Mouse (Mus musculus): ENCODE measurements around the gene Itgb6.

Itgb6 gene

DNA sequence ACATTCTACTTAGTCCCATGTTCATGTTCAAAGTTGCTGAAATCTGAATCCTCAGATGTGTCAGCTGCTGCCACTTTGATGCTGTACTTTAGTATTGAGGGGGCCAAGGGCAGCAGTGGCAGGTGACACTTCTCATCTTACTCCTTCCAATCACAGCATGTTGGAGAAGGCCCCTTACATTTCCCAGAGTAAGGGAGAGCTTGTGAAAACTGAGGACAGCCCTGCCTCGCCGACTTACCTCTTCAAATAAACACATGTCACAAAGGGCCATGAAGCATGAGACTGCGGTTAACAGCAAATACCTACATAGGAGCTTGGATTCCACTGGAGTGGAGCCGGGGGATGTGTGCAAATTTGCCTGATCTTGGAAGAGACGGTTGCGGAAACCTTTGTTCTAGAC is 86.4 kb downstream of the Itgb6 start:
- H3K27me3 ChIP-seq (ENCODE audit: control insufficient read depth, insufficient read depth, low read length, poor library complexity, severe bottlenecking) = no peaks in the 10 kb centered on the region
- no peak for DNase-seq (ENCODE audit: low read depth, low spot score)
- no peaks in the 10 kb centered on the region for H3K36me3 ChIP-seq (ENCODE audit: control insufficient read depth, insufficient read depth, low read length, poor library complexity, severe bottlenecking)

DNA sequence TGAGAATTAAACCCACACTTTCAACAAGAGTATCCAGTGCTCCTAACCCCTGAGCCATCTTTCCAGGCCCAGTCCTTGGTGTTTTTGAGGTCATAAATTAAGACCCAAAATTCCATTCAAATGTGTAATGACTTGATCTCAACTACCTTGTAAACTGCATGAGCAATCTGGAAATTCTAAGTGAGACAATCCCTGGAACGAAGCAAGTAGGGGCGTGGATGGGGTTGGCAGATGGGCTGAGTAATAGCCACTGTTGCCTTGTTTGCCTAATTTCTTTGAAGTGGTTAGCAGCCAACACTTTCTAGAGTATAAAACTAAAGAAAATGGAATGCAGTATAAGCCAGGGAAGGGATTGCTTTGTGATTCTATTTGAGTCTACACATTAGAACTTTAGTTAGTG is 89.7 kb downstream of the Itgb6 start:
- no peaks in the 10 kb centered on the region for H3K27me3 ChIP-seq (ENCODE audit: control insufficient read depth, insufficient read depth, low read length, poor library complexity, severe bottlenecking)
- H3K36me3 ChIP-seq (ENCODE audit: control insufficient read depth, insufficient read depth, low read length, poor library complexity, severe bottlenecking) = no peaks in the 10 kb centered on the region
- no peak for DNase-seq (ENCODE audit: low read depth, low spot score)

DNA sequence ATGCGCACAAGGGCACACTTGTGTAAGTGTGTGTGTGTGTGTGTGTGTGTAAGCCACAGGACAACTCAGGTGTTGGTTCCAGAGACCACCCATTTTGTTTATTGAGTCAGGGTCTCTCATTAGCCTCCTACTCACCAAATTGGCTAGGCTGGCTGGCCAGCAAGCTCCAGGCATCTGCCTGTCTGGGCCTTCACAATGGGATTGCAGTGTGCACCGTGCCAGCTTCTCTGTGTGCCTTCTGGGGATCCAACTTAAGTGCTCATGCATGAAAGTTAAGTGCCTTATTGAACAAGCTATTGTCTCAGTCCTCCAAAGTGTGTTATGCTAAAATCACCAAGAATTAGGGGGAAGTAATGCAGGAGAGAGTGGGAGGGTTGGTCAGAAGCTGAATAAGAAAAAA is 92.1 kb downstream of the Itgb6 start:
- H3K36me3 ChIP-seq (ENCODE audit: control insufficient read depth, insufficient read depth, low read length, poor library complexity, severe bottlenecking) = no peaks in the 10 kb centered on the region
- DNase-seq (ENCODE audit: low read depth, low spot score) = no peak

DNA sequence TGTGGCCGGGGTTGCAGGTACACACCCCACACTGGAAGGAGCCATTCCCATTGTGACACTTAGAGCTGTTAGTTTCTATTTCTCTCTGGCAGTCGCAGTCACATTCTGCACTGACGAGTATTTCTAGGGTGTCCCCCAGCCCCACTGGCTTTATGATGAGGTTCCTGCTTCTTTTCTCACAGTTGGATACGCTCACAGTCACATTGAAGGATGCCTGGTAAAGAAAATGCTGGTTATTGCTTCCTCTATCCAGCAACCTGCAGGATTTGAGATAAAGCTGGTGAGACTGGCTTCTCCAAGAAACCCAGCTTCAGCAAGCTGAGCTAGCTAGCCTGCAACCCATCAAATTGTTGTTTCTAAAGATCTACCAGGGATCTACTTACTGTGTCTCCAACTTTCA is 94.5 kb downstream of the Itgb6 start:
- H3K27me3 ChIP-seq (ENCODE audit: control insufficient read depth, insufficient read depth, low read length, poor library complexity, severe bottlenecking) = no peaks in the 10 kb centered on the region
- H3K36me3 ChIP-seq (ENCODE audit: control insufficient read depth, insufficient read depth, low read length, poor library complexity, severe bottlenecking) = no peaks in the 10 kb centered on the region
- DNase-seq (ENCODE audit: low read depth, low spot score) = no peak

More for the DNA sequence above, 92.1 kb downstream of the Itgb6 start:
- no peaks in the 10 kb centered on the region for H3K27me3 ChIP-seq (ENCODE audit: control insufficient read depth, insufficient read depth, low read length, poor library complexity, severe bottlenecking)

DNA sequence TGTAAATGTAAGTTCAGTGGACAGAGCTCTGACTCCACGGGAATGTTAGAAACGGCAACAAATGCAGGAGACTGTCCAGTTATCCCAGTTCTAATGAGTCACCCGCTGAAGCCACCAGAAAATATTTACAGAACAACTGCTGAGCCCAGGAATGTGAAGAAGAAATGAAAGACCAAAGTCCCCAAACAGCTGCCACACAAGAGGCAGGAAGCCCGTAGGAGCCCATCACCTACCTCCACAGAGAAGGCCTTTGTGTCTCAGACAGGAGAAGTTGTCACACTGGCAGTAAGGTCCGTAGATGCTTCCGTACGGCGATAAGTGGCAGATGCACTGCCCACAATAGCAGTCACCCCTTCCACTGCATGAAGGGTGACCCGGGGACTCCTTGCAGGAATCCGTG is 94.9 kb downstream of the Itgb6 start:
- Histone ChIP-seq H3K36me3 (ENCODE audit: control insufficient read depth, insufficient read depth, low read length, poor library complexity, severe bottlenecking) (no peaks in the 10 kb centered on the region), H3K27me3 (ENCODE audit: control insufficient read depth, insufficient read depth, low read length, poor library complexity, severe bottlenecking) (no peaks in the 10 kb centered on the region)
- DNase-seq (ENCODE audit: low read depth, low spot score) = no peak

DNA sequence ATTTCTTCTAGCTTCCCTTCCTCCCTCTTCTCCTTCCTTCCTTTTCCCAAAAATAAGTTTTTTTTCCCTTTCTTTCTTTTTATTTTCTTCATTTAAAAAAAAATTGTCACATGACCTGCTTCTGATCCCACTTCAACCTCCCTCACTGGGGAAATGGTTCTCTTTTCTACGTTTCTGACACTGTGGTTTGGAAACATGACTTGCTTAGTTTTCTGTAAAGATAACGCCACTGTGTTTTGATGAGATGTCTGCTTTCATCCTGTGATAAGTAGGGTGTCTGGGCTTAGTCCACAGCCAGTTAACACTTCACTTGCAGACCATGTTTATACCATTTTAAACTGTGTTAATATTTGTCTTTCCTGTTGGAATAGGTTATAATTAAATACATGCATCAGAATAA is 96.7 kb downstream of the Itgb6 start:
- Histone ChIP-seq H3K27me3 (ENCODE audit: control insufficient read depth, insufficient read depth, low read length, poor library complexity, severe bottlenecking) (no peaks in the 10 kb centered on the region), H3K36me3 (ENCODE audit: control insufficient read depth, insufficient read depth, low read length, poor library complexity, severe bottlenecking) (no peaks in the 10 kb centered on the region)
- no peak for DNase-seq (ENCODE audit: low read depth, low spot score)

DNA sequence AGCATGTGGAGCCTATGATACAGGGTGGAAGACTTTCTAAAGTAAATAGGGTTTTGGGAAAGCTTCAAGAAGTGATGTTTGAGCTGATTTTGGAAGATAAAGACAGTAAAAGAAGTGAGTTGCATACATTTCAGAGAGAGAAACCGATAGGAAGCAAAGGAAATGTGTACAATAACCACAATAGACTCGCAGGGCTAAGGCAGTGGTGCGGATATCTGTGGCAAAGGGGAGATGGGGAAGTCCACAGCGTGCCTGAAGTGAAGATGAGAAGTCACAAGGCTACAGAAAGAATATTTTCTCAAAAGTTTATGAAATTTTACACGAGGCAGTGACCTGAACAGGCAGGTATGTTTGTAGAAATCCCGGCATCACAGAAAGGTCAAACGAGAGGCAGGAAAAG is 100.3 kb downstream of the Itgb6 start:
- H3K27me3 ChIP-seq (ENCODE audit: control insufficient read depth, insufficient read depth, low read length, poor library complexity, severe bottlenecking) = no peaks in the 10 kb centered on the region
- DNase-seq (ENCODE audit: low read depth, low spot score) = no peak
- H3K36me3 ChIP-seq (ENCODE audit: control insufficient read depth, insufficient read depth, low read length, poor library complexity, severe bottlenecking) = no peaks in the 10 kb centered on the region

DNA sequence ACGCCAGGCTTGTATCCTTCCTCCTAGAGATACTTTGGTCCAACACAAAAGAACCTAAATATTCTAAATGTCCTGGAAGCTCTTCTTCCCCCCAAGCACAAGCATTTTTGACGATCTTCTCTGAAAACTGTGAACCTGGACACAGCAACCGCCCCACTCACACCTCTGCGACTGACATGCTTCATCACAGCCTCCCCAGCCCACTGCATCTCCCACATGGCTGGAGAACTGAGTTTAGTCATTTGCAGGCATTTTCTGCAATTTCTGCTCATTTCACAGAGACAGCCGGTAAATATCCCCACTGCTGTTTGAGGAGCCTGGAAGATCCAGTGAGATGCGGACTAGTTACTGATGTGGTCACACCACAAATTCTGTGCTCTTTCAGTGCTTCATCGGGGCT is 107.7 kb downstream of the Itgb6 start:
- H3K27me3 ChIP-seq (ENCODE audit: control insufficient read depth, insufficient read depth, low read length, poor library complexity, severe bottlenecking) = no peaks in the 10 kb centered on the region
- no peak for DNase-seq (ENCODE audit: low read depth, low spot score)

DNA sequence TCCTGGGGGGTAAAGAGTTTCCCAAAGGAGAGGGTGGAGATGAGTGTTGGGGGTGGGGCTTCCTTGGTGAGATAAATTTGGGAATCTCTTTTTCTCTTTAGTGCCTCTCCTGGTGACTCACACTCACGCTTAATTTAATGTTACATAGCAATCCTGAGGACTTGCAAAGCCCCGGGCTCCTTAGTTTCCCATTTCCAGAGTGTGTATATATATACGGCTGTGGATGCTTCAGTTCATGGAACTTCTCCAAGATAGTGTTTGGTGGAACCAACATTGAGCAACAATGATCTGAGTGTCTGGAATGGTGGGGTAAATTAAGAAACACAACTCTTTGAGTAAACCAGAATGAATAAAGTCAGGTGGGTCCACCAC is 108.6 kb downstream of the Itgb6 start:
- H3K27me3 ChIP-seq (ENCODE audit: control insufficient read depth, insufficient read depth, low read length, poor library complexity, severe bottlenecking) = no peaks in the 10 kb centered on the region
- DNase-seq (ENCODE audit: low read depth, low spot score) = no peak
- H3K36me3 ChIP-seq (ENCODE audit: control insufficient read depth, insufficient read depth, low read length, poor library complexity, severe bottlenecking) = no peaks in the 10 kb centered on the region

More for the DNA sequence above, 107.7 kb downstream of the Itgb6 start:
- H3K36me3 ChIP-seq (ENCODE audit: control insufficient read depth, insufficient read depth, low read length, poor library complexity, severe bottlenecking) = no peaks in the 10 kb centered on the region

DNA sequence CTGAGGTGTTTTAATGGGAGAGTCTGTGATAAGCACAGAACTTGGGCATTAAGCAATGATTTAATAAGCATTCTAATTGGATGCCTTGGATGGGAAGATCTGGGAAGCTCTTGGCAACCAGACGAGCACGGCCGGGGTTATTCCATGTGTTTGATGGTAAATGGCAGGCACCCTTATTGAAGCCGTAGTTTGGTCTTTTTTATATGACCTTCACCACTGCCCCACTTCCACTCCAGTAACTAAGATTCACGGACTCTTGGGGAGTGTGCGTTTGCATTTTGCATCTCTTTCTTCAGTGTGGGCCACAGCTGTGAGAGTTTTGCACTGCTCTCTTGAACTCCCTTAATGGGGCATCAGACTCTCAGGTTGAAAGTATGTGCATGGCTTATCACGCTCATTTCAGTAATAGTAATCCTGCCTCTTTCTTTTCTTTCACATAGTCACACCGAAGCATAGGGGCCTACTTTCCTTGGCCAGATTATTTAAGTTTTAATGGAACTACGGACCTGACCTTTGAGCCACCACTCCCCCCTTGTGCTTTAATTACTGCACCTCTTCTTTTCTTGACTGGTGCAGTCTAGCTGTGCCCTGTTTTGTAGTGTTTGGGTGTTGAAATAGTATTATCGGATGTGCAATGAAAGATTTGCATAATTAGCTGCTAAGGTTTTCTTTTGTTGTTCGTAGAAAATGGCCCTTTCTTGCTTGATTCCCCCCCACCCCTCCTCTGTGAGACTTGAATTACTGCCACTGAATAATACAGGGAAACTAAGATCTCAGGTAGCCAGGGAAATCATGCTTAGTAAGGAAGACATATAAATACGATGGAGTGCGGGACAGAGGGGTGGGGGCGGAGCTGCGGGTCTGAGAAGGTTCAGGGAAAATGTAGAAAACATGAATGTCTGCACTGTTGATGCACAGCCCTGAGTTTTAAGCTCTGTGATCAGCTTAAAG is 109.3 kb downstream of the Itgb6 start:
- H3K27me3 ChIP-seq (ENCODE audit: control insufficient read depth, insufficient read depth, low read length, poor library complexity, severe bottlenecking) = no peaks in the 10 kb centered on the region
- DNase-seq (ENCODE audit: low read depth, low spot score) = no peak
- no peaks in the 10 kb centered on the region for H3K36me3 ChIP-seq (ENCODE audit: control insufficient read depth, insufficient read depth, low read length, poor library complexity, severe bottlenecking)

DNA sequence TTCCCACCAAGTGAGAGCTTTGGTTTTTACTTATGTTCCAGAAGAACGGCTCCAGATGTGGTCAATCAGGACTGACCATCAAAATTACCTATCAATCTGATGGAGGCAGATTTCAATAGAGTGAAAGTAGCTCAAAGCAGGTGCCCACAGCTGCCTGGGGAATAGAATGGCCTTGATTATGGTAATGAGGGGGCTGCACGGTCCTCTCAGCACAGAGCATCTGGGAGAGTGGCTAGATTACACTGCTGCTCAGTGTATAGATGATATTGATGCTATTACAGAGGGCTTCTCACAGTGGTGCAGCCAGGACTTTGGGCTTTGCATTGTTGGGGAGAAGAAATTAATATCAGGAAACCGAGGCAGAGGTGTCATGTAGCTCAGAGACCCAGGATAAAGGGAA is 110.8 kb downstream of the Itgb6 start:
- no peaks in the 10 kb centered on the region for H3K27me3 ChIP-seq (ENCODE audit: control insufficient read depth, insufficient read depth, low read length, poor library complexity, severe bottlenecking)
- no peak for DNase-seq (ENCODE audit: low read depth, low spot score)
- no peaks in the 10 kb centered on the region for H3K36me3 ChIP-seq (ENCODE audit: control insufficient read depth, insufficient read depth, low read length, poor library complexity, severe bottlenecking)

DNA sequence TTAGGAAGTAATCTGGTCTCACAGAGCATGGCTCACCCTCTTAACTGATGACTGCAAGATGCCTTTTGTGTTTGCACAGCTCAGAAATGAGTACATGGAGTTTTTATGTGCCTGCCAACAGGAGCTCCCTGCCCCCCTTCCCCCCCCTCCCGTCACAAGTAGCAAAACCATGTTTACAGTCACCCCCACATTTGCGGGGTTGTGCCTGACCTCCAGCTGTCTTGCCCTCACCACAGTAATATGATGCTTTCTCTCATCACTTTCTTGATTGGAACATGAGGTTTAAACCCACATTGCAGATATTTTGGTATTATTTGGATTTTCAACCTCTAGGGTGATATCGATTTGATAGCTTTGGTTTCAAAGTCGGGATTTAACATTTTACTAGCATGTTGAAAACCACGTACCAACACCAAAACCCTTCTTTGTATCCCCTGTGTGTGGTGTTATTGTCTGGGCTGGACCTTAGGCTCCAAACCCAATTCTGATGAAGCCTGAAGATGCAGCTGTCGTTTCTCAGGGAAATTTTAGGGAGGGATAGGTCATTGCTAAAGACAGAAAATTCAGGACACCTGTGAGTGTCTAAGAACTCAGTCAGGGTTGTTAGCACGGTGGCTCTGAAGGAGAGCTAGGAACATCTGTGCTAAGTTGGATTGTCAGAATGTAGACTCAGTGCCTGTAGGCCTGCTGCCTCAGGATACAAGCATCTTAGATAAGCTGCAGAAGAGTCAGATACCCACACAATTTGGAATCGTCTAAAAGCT is 112.8 kb downstream of the Itgb6 start:
- Histone ChIP-seq H3K27me3 (ENCODE audit: control insufficient read depth, insufficient read depth, low read length, poor library complexity, severe bottlenecking) (no peaks in the 10 kb centered on the region), H3K36me3 (ENCODE audit: control insufficient read depth, insufficient read depth, low read length, poor library complexity, severe bottlenecking) (no peaks in the 10 kb centered on the region)
- DNase-seq (ENCODE audit: low read depth, low spot score) = no peak

DNA sequence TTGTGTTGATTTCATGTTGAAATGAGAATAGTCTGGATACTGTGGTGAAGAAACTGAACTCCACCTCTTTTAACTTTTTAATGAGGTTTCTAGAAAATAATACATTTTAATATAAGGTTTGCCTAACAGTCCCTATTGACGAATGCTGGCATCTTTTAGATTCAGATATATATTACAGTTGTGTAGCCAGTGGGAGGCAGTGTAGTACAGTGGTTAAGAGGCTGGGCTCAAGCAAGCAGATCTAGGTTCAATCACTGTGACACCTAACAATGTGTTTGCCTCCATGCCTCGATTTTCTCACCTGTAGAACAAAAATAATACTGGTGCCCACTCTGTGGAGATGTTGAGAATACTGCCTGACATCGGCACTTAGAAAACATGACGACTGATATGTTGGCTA is 114.5 kb downstream of the Itgb6 start:
- DNase-seq (ENCODE audit: low read depth, low spot score) = no peak
- no peaks in the 10 kb centered on the region for H3K36me3 ChIP-seq (ENCODE audit: control insufficient read depth, insufficient read depth, low read length, poor library complexity, severe bottlenecking)

DNA sequence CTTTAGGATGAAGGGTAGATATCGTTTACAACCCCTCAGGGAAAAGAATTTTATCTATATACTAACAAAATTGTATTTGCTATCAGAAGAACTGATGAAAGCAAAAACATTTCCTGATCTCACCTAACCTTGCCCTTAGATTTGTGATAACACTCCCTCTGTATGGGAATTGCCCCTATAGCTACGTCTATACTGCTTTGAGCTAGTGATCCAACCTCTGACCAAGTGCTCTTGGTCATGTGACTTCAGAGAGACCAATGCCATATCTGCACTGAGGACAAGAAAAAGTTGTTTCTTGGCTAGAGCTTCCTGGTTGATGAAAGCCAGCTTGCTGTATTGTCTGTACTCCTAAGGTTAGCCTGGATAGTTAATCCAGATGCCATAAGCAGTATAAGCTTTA is 121.1 kb downstream of the Itgb6 start:
- DNase-seq (ENCODE audit: low read depth, low spot score) = no peak
- no peaks in the 10 kb centered on the region for H3K36me3 ChIP-seq (ENCODE audit: control insufficient read depth, insufficient read depth, low read length, poor library complexity, severe bottlenecking)
- no peaks in the 10 kb centered on the region; the same call in none of the 2 replicates for H3K27me3 ChIP-seq (ENCODE audit: control insufficient read depth, insufficient read depth, low read length, poor library complexity, severe bottlenecking)

More for the DNA sequence above, 114.5 kb downstream of the Itgb6 start:
- no peaks in the 10 kb centered on the region for H3K27me3 ChIP-seq (ENCODE audit: control insufficient read depth, insufficient read depth, low read length, poor library complexity, severe bottlenecking)

DNA sequence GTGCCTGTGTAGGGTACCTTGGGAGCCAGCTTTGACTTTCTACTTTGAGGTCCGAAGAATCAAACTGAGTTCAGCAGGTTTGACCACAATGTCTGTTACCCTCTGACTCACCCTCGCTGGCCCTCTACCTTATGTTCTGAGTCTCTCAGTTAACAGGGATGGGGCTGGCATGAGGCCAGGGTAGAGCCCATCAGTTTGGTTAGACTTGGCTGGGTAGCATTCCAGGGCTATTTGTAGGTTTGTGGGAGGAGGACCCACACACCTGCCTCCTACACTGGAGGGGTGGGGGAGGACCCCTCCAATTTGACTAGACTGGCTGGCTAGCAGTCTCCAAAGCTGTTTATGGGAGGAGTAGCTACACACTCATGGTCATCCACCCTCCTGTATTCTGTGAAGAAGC is 121.6 kb downstream of the Itgb6 start:
- H3K36me3 ChIP-seq (ENCODE audit: control insufficient read depth, insufficient read depth, low read length, poor library complexity, severe bottlenecking) = no peaks in the 10 kb centered on the region
- H3K27me3 ChIP-seq (ENCODE audit: control insufficient read depth, insufficient read depth, low read length, poor library complexity, severe bottlenecking) = no peaks in the 10 kb centered on the region; the same call in none of the 2 replicates
- no peak for DNase-seq (ENCODE audit: low read depth, low spot score)
